ENCODE assay signal across 21 mouse cellular contexts in the genomic region with DNA sequence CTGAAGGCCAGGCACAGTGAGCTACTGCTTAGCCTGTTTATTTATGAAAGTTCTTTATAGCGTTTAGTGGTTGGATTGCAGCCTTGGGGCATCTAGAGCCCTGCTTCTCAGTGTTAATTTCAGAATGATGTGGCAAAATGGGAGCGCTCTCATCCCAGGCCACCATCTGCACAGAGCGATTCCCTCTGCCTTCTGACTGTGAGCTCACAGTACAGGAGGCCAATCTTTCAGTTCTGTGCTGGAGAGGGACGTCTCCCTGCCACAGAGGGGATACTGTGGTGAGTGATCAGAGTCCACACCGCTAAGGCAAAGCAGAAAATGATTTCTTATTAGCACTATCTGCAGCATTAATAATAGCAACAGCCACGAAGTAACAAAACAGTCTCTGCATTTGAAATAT.
A peak's percentile ranks its signal among the peaks of the same experiment; 100 is the strongest.
DNase-seq lines count a peak whose midpoint lies in the region; ATAC-seq and TF ChIP-seq lines count a peak whose summit lies in the region.
"Had no signal": no experiment of that assay in that cellular context is flagged by ENCODE, and none has a peak within 500 bp of the region (broad histone marks: within the 10 kb centered on the region; RNA-seq: fewer than 3 reads in every experiment).

No protein-coding gene starts in this region.

- H3K27ac ChIP-seq in forebrain, embryonic 12.5 days: 0 out of 2 replicates have a peak overlapping the region, but pooled peaks have one; percentile 42
- H3K27ac ChIP-seq in forebrain, postnatal 0 days (ENCODE audit: low read depth, low read length): no peak overlapping the region
- H3K27ac ChIP-seq in layer of hippocampus, adult 2 months: peak overlapping the region; percentile 68
- H3K27ac ChIP-seq in neural tube, embryonic 14.5 days (ENCODE audit: low read depth, low read length): 0 out of 2 replicates have a peak overlapping the region, but pooled peaks have one; percentile 39
- H3K27ac ChIP-seq in neural tube, embryonic 15.5 days (replicated peaks): no peak overlapping the region
- H3K27ac ChIP-seq: embryonic facial prominence, embryonic 10.5 days; embryonic facial prominence, embryonic 13.5 days; forebrain, embryonic 13.5 days; gastrocnemius, adult 2 months; hindbrain, embryonic 12.5 days; hindbrain, embryonic 15.5 days had no signal

- WGBS in forebrain, embryonic 12.5 days: 74% methylated on average over 6 of the region's 6 CpGs
- 55% methylated on average over 6 of the region's 6 CpGs for WGBS in forebrain, postnatal 0 days
- WGBS in neural tube, embryonic 14.5 days: 39% methylated on average over 6 of the region's 6 CpGs
- WGBS in neural tube, embryonic 15.5 days: 29% methylated on average over 6 of the region's 6 CpGs

- H3K27me3 ChIP-seq in forebrain, embryonic 12.5 days: no peaks in the 10 kb centered on the region
- no peaks in the 10 kb centered on the region for H3K27me3 ChIP-seq in forebrain, postnatal 0 days (ENCODE audit: insufficient read depth, low read length)
- no peaks in the 10 kb centered on the region for H3K27me3 ChIP-seq in neural tube, embryonic 14.5 days (ENCODE audit: control insufficient read depth, insufficient read depth, low read length)
- no peaks in the 10 kb centered on the region for H3K27me3 ChIP-seq in neural tube, embryonic 15.5 days (replicated peaks)
- H3K27me3 ChIP-seq: embryonic facial prominence, embryonic 13.5 days; forebrain, embryonic 13.5 days; hindbrain, embryonic 12.5 days; hindbrain, embryonic 15.5 days had no signal

- H3K4me3 ChIP-seq in forebrain, embryonic 12.5 days (replicated peaks): no peak overlapping the region
- no peak overlapping the region for H3K4me3 ChIP-seq in forebrain, postnatal 0 days (ENCODE audit: low read depth, low read length)
- H3K4me3 ChIP-seq in layer of hippocampus, adult 2 months: no peak overlapping the region
- no peak overlapping the region for H3K4me3 ChIP-seq in neural tube, embryonic 14.5 days (ENCODE audit: low read depth, low read length)
- no peak overlapping the region for H3K4me3 ChIP-seq in neural tube, embryonic 15.5 days (replicated peaks)
- H3K4me3 ChIP-seq: embryonic facial prominence, embryonic 10.5 days; embryonic facial prominence, embryonic 13.5 days; erythroblast, embryonic 14.5 days; forebrain, embryonic 13.5 days; gastrocnemius, adult 2 months; hindbrain, embryonic 12.5 days; hindbrain, embryonic 15.5 days had no signal

- no peaks in the 10 kb centered on the region for H3K36me3 ChIP-seq in forebrain, embryonic 12.5 days (replicated peaks)
- H3K36me3 ChIP-seq in forebrain, postnatal 0 days (ENCODE audit: insufficient read depth): no peaks in the 10 kb centered on the region
- no peaks in the 10 kb centered on the region for H3K36me3 ChIP-seq in neural tube, embryonic 14.5 days (ENCODE audit: control insufficient read depth, insufficient read depth, low read length)
- H3K36me3 ChIP-seq in neural tube, embryonic 15.5 days: no peaks in the 10 kb centered on the region
- H3K36me3 ChIP-seq: embryonic facial prominence, embryonic 10.5 days; embryonic facial prominence, embryonic 13.5 days; hindbrain, embryonic 12.5 days; hindbrain, embryonic 15.5 days had no signal

- ATAC-seq in forebrain, embryonic 12.5 days (ENCODE audit: low FRiP score): no peak
- no peak for ATAC-seq in forebrain, postnatal 0 days
- ATAC-seq in neural tube, embryonic 14.5 days (ENCODE audit: low read depth): no peak
- no peak; the same call in 1 of the 2 replicates for ATAC-seq in neural tube, embryonic 15.5 days (ENCODE audit: low FRiP score)
- ATAC-seq: forebrain, embryonic 13.5 days had no signal

- H3K4me1 ChIP-seq in forebrain, embryonic 12.5 days: peaks cover 2% of the 10 kb centered on the region; the same call in 1 of the 2 replicates
- H3K4me1 ChIP-seq in forebrain, postnatal 0 days (ENCODE audit: insufficient read depth): no peaks in the 10 kb centered on the region
- peaks cover 5% of the 10 kb centered on the region for H3K4me1 ChIP-seq in neural tube, embryonic 14.5 days (ENCODE audit: control insufficient read depth, insufficient read depth, low read length)
- peaks cover 11% of the 10 kb centered on the region; the same call in 1 of the 2 replicates for H3K4me1 ChIP-seq in neural tube, embryonic 15.5 days
- H3K4me1 ChIP-seq: embryonic facial prominence, embryonic 10.5 days had no signal

- no peak for TF ChIP-seq CTCF in forebrain, postnatal 0 days (IDR thresholded peaks at IDR 0.05; ENCODE audit: low read depth)
- TF ChIP-seq CTCF in layer of hippocampus, adult 2 months (conservative IDR thresholded peaks at IDR 0.05): no peak

- no peak overlapping the region; the same call in 1 of the 2 replicates for H3K9ac ChIP-seq in forebrain, embryonic 12.5 days
- H3K9ac ChIP-seq in forebrain, postnatal 0 days: no peak overlapping the region
- H3K9ac ChIP-seq in neural tube, embryonic 14.5 days (replicated peaks; ENCODE audit: low read depth, low read length): no peak overlapping the region
- H3K9ac ChIP-seq in neural tube, embryonic 15.5 days (replicated peaks): no peak overlapping the region
- H3K9ac ChIP-seq: embryonic facial prominence, embryonic 13.5 days; forebrain, embryonic 13.5 days; hindbrain, embryonic 12.5 days; hindbrain, embryonic 15.5 days had no signal

- H3K9me3 ChIP-seq in forebrain, embryonic 12.5 days: no peaks in the 10 kb centered on the region
- H3K9me3 ChIP-seq in forebrain, postnatal 0 days (ENCODE audit: low read length): no peaks in the 10 kb centered on the region
- H3K9me3 ChIP-seq in neural tube, embryonic 14.5 days (ENCODE audit: control insufficient read depth, low read length): no peaks in the 10 kb centered on the region
- no peaks in the 10 kb centered on the region for H3K9me3 ChIP-seq in neural tube, embryonic 15.5 days (replicated peaks)
- H3K9me3 ChIP-seq: embryonic facial prominence, embryonic 10.5 days; embryonic facial prominence, embryonic 13.5 days; forebrain, embryonic 13.5 days; hindbrain, embryonic 12.5 days; hindbrain, embryonic 15.5 days had no signal

- H3K4me2 ChIP-seq in forebrain, embryonic 12.5 days: no peak overlapping the region
- no peak overlapping the region for H3K4me2 ChIP-seq in forebrain, postnatal 0 days (ENCODE audit: low read depth)
- no peak overlapping the region for H3K4me2 ChIP-seq in neural tube, embryonic 14.5 days (ENCODE audit: low read depth, low read length)
- H3K4me2 ChIP-seq in neural tube, embryonic 15.5 days: no peak overlapping the region
- H3K4me2 ChIP-seq: embryonic facial prominence, embryonic 13.5 days; forebrain, embryonic 13.5 days; heart, embryonic 11.5 days; hindbrain, embryonic 12.5 days; hindbrain, embryonic 15.5 days had no signal

- DNase-seq in forebrain, postnatal 0 days: no peak
- DNase-seq in layer of hippocampus, adult 2 months (ENCODE audit: low spot score in 2 of 2): no peak
- no peak for DNase-seq in layer of hippocampus, adult 18-20 months (ENCODE audit: low spot score in 2 of 2)
- no peak for DNase-seq in thymus, postnatal 10 days (ENCODE audit: low spot score in 2 of 2)
- DNase-seq: adrenal gland, adult 2 months; adrenal gland, postnatal 14 days; cerebellum, adult 11 months; cerebellum, adult 9-11 months; gastrocnemius, adult 2 months; gastrocnemius, postnatal 14 days; heart, adult 11 months had no signal

Comparison
In these comparisons a context has a peak if more than half of its experiments do, and no peak if none do; other contexts are left out.
1. H3K27ac ChIP-seq: peak in forebrain, embryonic 12.5 days (single experiment), layer of hippocampus, adult 2 months (single experiment) and neural tube, embryonic 14.5 days (single experiment); none in forebrain, postnatal 0 days (single experiment) and neural tube, embryonic 15.5 days (single experiment).